Mouse (Mus musculus): Measurements from ENCODE around the gene Pmepa1. TPM values are rescaled to one million over a fixed set of nuclear protein-coding genes. Genes with fewer than 3 reads are reported as not detected.

Pmepa1 gene
- polyA plus RNA-seq, 1 experiment from 2014 or later: 9.8 TPM

- ATAC-seq (no peak), DNase-seq (ENCODE audit: low spot score) (no peak)
- 93% methylated on average over 9 of the region's 11 CpGs for WGBS
Measured at GRCm38 (mm10) chr2:173290981-173291380, 14.6 kb upstream of the Pmepa1 start.

GRCm38 (mm10) chr2:173289928-173290327, 13.6 kb upstream of the Pmepa1 start:
- DNase-seq (ENCODE audit: low spot score): peak; percentile 81

More at GRCm38 (mm10) chr2:173290981-173291380, 14.6 kb upstream of the Pmepa1 start:
- Histone ChIP-seq H3K4me2 (replicated peaks; ENCODE audit: low read depth, low read length) (no peak overlapping the region), H3K4me3 (ENCODE audit: low read depth, low read length) (no peak overlapping the region), H3K4me1 (ENCODE audit: insufficient read depth, low read depth, low read length) (no peaks in the 10 kb centered on the region), H3K9me3 (ENCODE audit: low read length) (no peaks in the 10 kb centered on the region), H3K9ac (replicated peaks; ENCODE audit: low read depth) (no peak overlapping the region), H3K27ac (ENCODE audit: low read length) (no peak overlapping the region), H3K36me3 (ENCODE audit: insufficient read depth, low read length) (no peaks in the 10 kb centered on the region), H3K27me3 (replicated peaks; ENCODE audit: insufficient read depth, low read length) (no peaks in the 10 kb centered on the region)
- TF ChIP-seq CTCF (IDR thresholded peaks at IDR 0.05) (no peak), EP300 (IDR thresholded peaks at IDR 0.05) (no peak)

GRCm38 (mm10) chr2:173285816-173286538, 9.6 kb upstream of the Pmepa1 start:
- Histone ChIP-seq H3K4me3 (ENCODE audit: low read depth, low read length) (no peak overlapping the region), H3K9me3 (ENCODE audit: low read length) (no peaks in the 10 kb centered on the region), H3K27me3 (replicated peaks; ENCODE audit: insufficient read depth, low read length) (no peaks in the 10 kb centered on the region), H3K4me1 (ENCODE audit: insufficient read depth, low read depth, low read length) (no peaks in the 10 kb centered on the region), H3K36me3 (ENCODE audit: insufficient read depth, low read length) (no peaks in the 10 kb centered on the region), H3K4me2 (replicated peaks; ENCODE audit: low read depth, low read length) (no peak overlapping the region), H3K27ac (ENCODE audit: low read length) (no peak overlapping the region), H3K9ac (replicated peaks; ENCODE audit: low read depth) (no peak overlapping the region)
- DNase-seq (ENCODE audit: low spot score): peak; percentile 39
- ATAC-seq: peak; percentile 43
- TF ChIP-seq CTCF (IDR thresholded peaks at IDR 0.05) (no peak), EP300 (IDR thresholded peaks at IDR 0.05) (no peak)
- 73% methylated on average over 12 of the region's 12 CpGs for WGBS

More at GRCm38 (mm10) chr2:173289928-173290327, 13.6 kb upstream of the Pmepa1 start:
- Histone ChIP-seq H3K4me2 (replicated peaks; ENCODE audit: low read depth, low read length) (no peak overlapping the region), H3K9me3 (ENCODE audit: low read length) (no peaks in the 10 kb centered on the region), H3K4me3 (ENCODE audit: low read depth, low read length) (no peak overlapping the region), H3K9ac (replicated peaks; ENCODE audit: low read depth) (no peak overlapping the region), H3K27me3 (replicated peaks; ENCODE audit: insufficient read depth, low read length) (no peaks in the 10 kb centered on the region), H3K27ac (ENCODE audit: low read length) (no peak overlapping the region), H3K36me3 (ENCODE audit: insufficient read depth, low read length) (no peaks in the 10 kb centered on the region), H3K4me1 (ENCODE audit: insufficient read depth, low read depth, low read length) (no peaks in the 10 kb centered on the region)
- TF ChIP-seq CTCF (IDR thresholded peaks at IDR 0.05) (no peak), EP300 (IDR thresholded peaks at IDR 0.05) (peak; percentile 69)
- 55% methylated on average over 3 of the region's 3 CpGs for WGBS
- peak; percentile 85 for ATAC-seq

GRCm38 (mm10) chr2:173284771-173285170, 8.4 kb upstream of the Pmepa1 start:
- Histone ChIP-seq H3K4me2 (replicated peaks; ENCODE audit: low read depth, low read length) (no peak overlapping the region), H3K9me3 (ENCODE audit: low read length) (no peaks in the 10 kb centered on the region), H3K36me3 (ENCODE audit: insufficient read depth, low read length) (no peaks in the 10 kb centered on the region), H3K4me1 (ENCODE audit: insufficient read depth, low read depth, low read length) (peaks cover 4% of the 10 kb centered on the region; the same call in 1 of the 2 replicates), H3K27me3 (replicated peaks; ENCODE audit: insufficient read depth, low read length) (no peaks in the 10 kb centered on the region), H3K4me3 (ENCODE audit: low read depth, low read length) (no peak overlapping the region), H3K9ac (replicated peaks; ENCODE audit: low read depth) (no peak overlapping the region), H3K27ac (ENCODE audit: low read length) (no peak overlapping the region)
- TF ChIP-seq CTCF (IDR thresholded peaks at IDR 0.05) (no peak), EP300 (IDR thresholded peaks at IDR 0.05) (no peak)
- ATAC-seq (no peak), DNase-seq (ENCODE audit: low spot score) (no peak)
- WGBS: 71% methylated on average over 6 of the region's 6 CpGs

GRCm38 (mm10) chr2:173282191-173282590, 5.9 kb upstream of the Pmepa1 start:
- no peak overlapping the region for H3K27ac ChIP-seq (ENCODE audit: low read length)
- DNase-seq (ENCODE audit: low spot score) (no peak), ATAC-seq (no peak)
- H3K4me3 ChIP-seq (ENCODE audit: low read depth, low read length): no peak overlapping the region
- H3K36me3 ChIP-seq (ENCODE audit: insufficient read depth, low read length): no peaks in the 10 kb centered on the region
- H3K27me3 ChIP-seq (replicated peaks; ENCODE audit: insufficient read depth, low read length): no peaks in the 10 kb centered on the region
- TF ChIP-seq EP300 (IDR thresholded peaks at IDR 0.05) (no peak), CTCF (IDR thresholded peaks at IDR 0.05) (no peak)
- no peak overlapping the region for H3K4me2 ChIP-seq (replicated peaks; ENCODE audit: low read depth, low read length)
- H3K4me1 ChIP-seq (ENCODE audit: insufficient read depth, low read depth, low read length): peaks cover 4% of the 10 kb centered on the region; the same call in 1 of the 2 replicates
- H3K9me3 ChIP-seq (ENCODE audit: low read length): no peaks in the 10 kb centered on the region
- no peak overlapping the region for H3K9ac ChIP-seq (replicated peaks; ENCODE audit: low read depth)
- 76% methylated on average over 8 of the region's 8 CpGs for WGBS

- Histone ChIP-seq H3K4me2 (replicated peaks; ENCODE audit: low read depth, low read length) (no peak overlapping the region), H3K4me3 (ENCODE audit: low read depth, low read length) (no peak overlapping the region), H3K27me3 (replicated peaks; ENCODE audit: insufficient read depth, low read length) (no peaks in the 10 kb centered on the region), H3K27ac (ENCODE audit: low read length) (peak overlapping the region; percentile 51), H3K36me3 (ENCODE audit: insufficient read depth, low read length) (no peaks in the 10 kb centered on the region), H3K4me1 (ENCODE audit: insufficient read depth, low read depth, low read length) (peaks cover 4% of the 10 kb centered on the region; the same call in 1 of the 2 replicates), H3K9me3 (ENCODE audit: low read length) (no peaks in the 10 kb centered on the region), H3K9ac (replicated peaks; ENCODE audit: low read depth) (no peak overlapping the region)
- peak; percentile 72 for TF ChIP-seq EP300 (IDR thresholded peaks at IDR 0.05)
- no peak for TF ChIP-seq CTCF (IDR thresholded peaks at IDR 0.05)
- 42% methylated on average over 9 of the region's 9 CpGs for WGBS
- DNase-seq (ENCODE audit: low spot score) (peak; percentile 85), ATAC-seq (peak; percentile 45)
Measured at GRCm38 (mm10) chr2:173281021-173281937, 4.9 kb upstream of the Pmepa1 start.

Measured in lung, postnatal 0 days (tissue).